Mouse (Mus musculus) forebrain, embryonic 12.5 days (tissue): Measurements from ENCODE around the gene Gmds. TPM values are rescaled to one million over a fixed set of nuclear protein-coding genes. Genes with fewer than 3 reads are reported as not detected.

Experiments
- ATAC-seq: fragments of 200-750 bp; cut with Nextera tagmentation; 2 replicates; pipeline ENCODE4 v1.8.0; 2017; ENCODE audit warnings: moderate TSS enrichment; ENCODE audit not compliant: low FRiP score
- H3K27ac ChIP-seq: fragments of 300-500 bp; sonication (generic); 2 replicates; pipeline ENCODE4 v1.5.1; 2016; ENCODE audit warnings: mild to moderate bottlenecking
- H3K27me3 ChIP-seq: fragments of 300-500 bp; sonication (generic); 2 replicates; pipeline ENCODE4 v1.6.1; 2016; ENCODE audit warnings: mild to moderate bottlenecking
- H3K36me3 ChIP-seq: fragments of 300-500 bp; sonication (generic); replicated peaks from 2 replicates; pipeline ENCODE4 v1.6.1; 2016; ENCODE audit warnings: mild to moderate bottlenecking
- H3K4me1 ChIP-seq: fragments of 300-500 bp; sonication (generic); 2 replicates; pipeline ENCODE4 v1.6.1; 2016
- H3K4me2 ChIP-seq: fragments of 300-500 bp; sonication (generic); 2 replicates; pipeline ENCODE4 v1.6.1; 2016; ENCODE audit warnings: mild to moderate bottlenecking, moderate library complexity
- H3K4me3 ChIP-seq: fragments of 300-500 bp; sonication (generic); replicated peaks from 2 replicates; pipeline ENCODE4 v1.5.1; 2016; ENCODE audit warnings: mild to moderate bottlenecking
- H3K9ac ChIP-seq: fragments of 300-500 bp; sonication (generic); 2 replicates; pipeline ENCODE4 v1.6.1; 2016; ENCODE audit warnings: mild to moderate bottlenecking
- H3K9me3 ChIP-seq: fragments of 300-500 bp; sonication (generic); 2 replicates; pipeline ENCODE4 v1.6.1; 2016
- WGBS: fragments of 180-500 bp; shearing (Covaris S2); methylation state at CpG from one replicate; pipeline ENCODE4 v1.1.7; 2016; 5-methylcytosine and 5-hydroxymethylcytosine counted together
- polyA plus RNA-seq: library from polyadenylated mRNA; unstranded; fragments of >200 nt; fragmentation: Nextera tagmentation; extraction: Ambion mirVana; gene quantifications from 2 replicates; pipeline ENCODE4 v1.2.1, GENCODE M21; 2016

Gene Gmds
- polyA plus RNA-seq, 1 experiment from 2014 or later: 31.4 TPM

- 82% methylated on average over 4 of the region's 4 CpGs for WGBS
- Histone ChIP-seq H3K4me3 (no peak overlapping the region), H3K36me3 (no peaks in the 10 kb centered on the region), H3K9me3 (no peaks in the 10 kb centered on the region), H3K27me3 (no peaks in the 10 kb centered on the region), H3K4me2 (no peak overlapping the region), H3K9ac (no peak overlapping the region), H3K4me1 (no peaks in the 10 kb centered on the region), H3K27ac (no peak overlapping the region)
- ATAC-seq: no peak
Measured at GRCm38 (mm10) chr13:31956112-31956511, 382.4 kb downstream of the Gmds start.

- no peaks in the 10 kb centered on the region for H3K9me3 ChIP-seq
- no peak overlapping the region for H3K4me3 ChIP-seq
- no peaks in the 10 kb centered on the region for H3K36me3 ChIP-seq
- no peak overlapping the region for H3K4me2 ChIP-seq
- no peaks in the 10 kb centered on the region for H3K27me3 ChIP-seq
- H3K4me1 ChIP-seq: no peaks in the 10 kb centered on the region
- WGBS: 68% methylated on average over 7 of the region's 7 CpGs
- no peak for ATAC-seq
- H3K27ac ChIP-seq: no peak overlapping the region
- H3K9ac ChIP-seq: no peak overlapping the region
Measured at GRCm38 (mm10) chr13:31955171-31955570, 383.4 kb downstream of the Gmds start.

GRCm38 (mm10) chr13:31944676-31945210 lies 393.8 kb downstream of the Gmds start:
- Histone ChIP-seq H3K27me3 (no peaks in the 10 kb centered on the region), H3K9ac (no peak overlapping the region), H3K4me3 (no peak overlapping the region), H3K36me3 (no peaks in the 10 kb centered on the region), H3K4me1 (no peaks in the 10 kb centered on the region), H3K9me3 (no peaks in the 10 kb centered on the region), H3K4me2 (no peak overlapping the region), H3K27ac (no peak overlapping the region)
- no peak for ATAC-seq
- 88% methylated on average over 3 of the region's 3 CpGs for WGBS

GRCm38 (mm10) chr13:31943482-31944275 lies 394.9 kb downstream of the Gmds start:
- Histone ChIP-seq H3K36me3 (no peaks in the 10 kb centered on the region), H3K4me2 (no peak overlapping the region), H3K27ac (no peak overlapping the region), H3K27me3 (no peaks in the 10 kb centered on the region), H3K4me1 (no peaks in the 10 kb centered on the region), H3K9me3 (no peaks in the 10 kb centered on the region), H3K9ac (no peak overlapping the region), H3K4me3 (no peak overlapping the region)
- WGBS: 53% methylated on average over 7 of the region's 7 CpGs
- ATAC-seq: no peak

GRCm38 (mm10) chr13:31929299-31929698 lies 409.2 kb downstream of the Gmds start:
- H3K27ac ChIP-seq: no peak overlapping the region
- 72% methylated on average over 1 of the region's 1 CpGs for WGBS
- H3K9ac ChIP-seq: no peak overlapping the region
- no peaks in the 10 kb centered on the region for H3K4me1 ChIP-seq
- H3K4me3 ChIP-seq: no peak overlapping the region
- H3K4me2 ChIP-seq: no peak overlapping the region
- no peaks in the 10 kb centered on the region for H3K9me3 ChIP-seq
- no peak for ATAC-seq
- H3K27me3 ChIP-seq: no peaks in the 10 kb centered on the region
- no peaks in the 10 kb centered on the region for H3K36me3 ChIP-seq

- H3K9ac ChIP-seq: no peak overlapping the region
Measured at GRCm38 (mm10) chr13:31926599-31926998, 411.9 kb downstream of the Gmds start.

GRCm38 (mm10) chr13:31924506-31924905 lies 414.0 kb downstream of the Gmds start:
- Histone ChIP-seq H3K36me3 (no peaks in the 10 kb centered on the region), H3K4me1 (no peaks in the 10 kb centered on the region), H3K4me3 (no peak overlapping the region), H3K9ac (no peak overlapping the region), H3K9me3 (no peaks in the 10 kb centered on the region), H3K4me2 (no peak overlapping the region), H3K27me3 (no peaks in the 10 kb centered on the region), H3K27ac (no peak overlapping the region)
- no peak for ATAC-seq
- WGBS: 80% methylated on average over 4 of the region's 4 CpGs

More at GRCm38 (mm10) chr13:31926599-31926998, 411.9 kb downstream of the Gmds start:
- WGBS: 78% methylated on average over 5 of the region's 5 CpGs
- Histone ChIP-seq H3K4me3 (no peak overlapping the region), H3K4me1 (no peaks in the 10 kb centered on the region), H3K27ac (no peak overlapping the region), H3K9me3 (no peaks in the 10 kb centered on the region), H3K27me3 (no peaks in the 10 kb centered on the region), H3K4me2 (no peak overlapping the region), H3K36me3 (no peaks in the 10 kb centered on the region)
- no peak for ATAC-seq

- Histone ChIP-seq H3K4me3 (no peak overlapping the region), H3K27me3 (no peaks in the 10 kb centered on the region), H3K27ac (no peak overlapping the region), H3K4me2 (no peak overlapping the region), H3K36me3 (no peaks in the 10 kb centered on the region), H3K9me3 (no peaks in the 10 kb centered on the region), H3K9ac (no peak overlapping the region), H3K4me1 (peaks cover 4% of the 10 kb centered on the region; the same call in 1 of the 2 replicates)
- no peak for ATAC-seq
- WGBS: 89% methylated on average over 2 of the region's 2 CpGs
Measured at GRCm38 (mm10) chr13:31919716-31920115, 418.8 kb downstream of the Gmds start.

GRCm38 (mm10) chr13:31917387-31917786 lies 421.2 kb downstream of the Gmds start:
- WGBS: 23% methylated on average over 5 of the region's 5 CpGs
- H3K27ac ChIP-seq: no peak overlapping the region

GRCm38 (mm10) chr13:31915748-31916147 lies 422.8 kb downstream of the Gmds start:
- Histone ChIP-seq H3K27ac (no peak overlapping the region), H3K4me1 (peaks cover 8% of the 10 kb centered on the region), H3K4me2 (no peak overlapping the region), H3K4me3 (no peak overlapping the region), H3K27me3 (no peaks in the 10 kb centered on the region), H3K9me3 (no peaks in the 10 kb centered on the region), H3K9ac (no peak overlapping the region), H3K36me3 (no peaks in the 10 kb centered on the region)
- no peak for ATAC-seq
- 79% methylated on average over 6 of the region's 6 CpGs for WGBS

More at GRCm38 (mm10) chr13:31917387-31917786, 421.2 kb downstream of the Gmds start:
- H3K4me2 ChIP-seq: no peak overlapping the region
- peaks cover 4% of the 10 kb centered on the region; the same call in 1 of the 2 replicates for H3K4me1 ChIP-seq
- H3K36me3 ChIP-seq: no peaks in the 10 kb centered on the region
- no peak for ATAC-seq
- H3K27me3 ChIP-seq: no peaks in the 10 kb centered on the region
- H3K9me3 ChIP-seq: no peaks in the 10 kb centered on the region
- no peak overlapping the region for H3K4me3 ChIP-seq
- no peak overlapping the region for H3K9ac ChIP-seq

- H3K9me3 ChIP-seq: no peaks in the 10 kb centered on the region
- no peaks in the 10 kb centered on the region for H3K36me3 ChIP-seq
- ATAC-seq: no peak
- H3K4me1 ChIP-seq: peaks cover 8% of the 10 kb centered on the region
- H3K4me3 ChIP-seq: no peak overlapping the region
- no peak overlapping the region for H3K4me2 ChIP-seq
- no peak overlapping the region for H3K27ac ChIP-seq
- H3K27me3 ChIP-seq: no peaks in the 10 kb centered on the region
- 80% methylated on average over 4 of the region's 4 CpGs for WGBS
- no peak overlapping the region for H3K9ac ChIP-seq
Measured at GRCm38 (mm10) chr13:31914901-31915587, 423.5 kb downstream of the Gmds start.

- H3K9ac ChIP-seq: no peak overlapping the region
- no peak for ATAC-seq
- H3K27ac ChIP-seq: no peak overlapping the region
- no peak overlapping the region for H3K4me2 ChIP-seq
- H3K4me1 ChIP-seq: peaks cover 4% of the 10 kb centered on the region; the same call in 1 of the 2 replicates
- 8% methylated on average over 5 of the region's 5 CpGs for WGBS
- no peak overlapping the region for H3K4me3 ChIP-seq
- H3K9me3 ChIP-seq: no peaks in the 10 kb centered on the region
- no peaks in the 10 kb centered on the region for H3K36me3 ChIP-seq
- no peaks in the 10 kb centered on the region for H3K27me3 ChIP-seq
Measured at GRCm38 (mm10) chr13:31911956-31912355, 426.6 kb downstream of the Gmds start.
